Mouse (Mus musculus): ENCODE results near the gene Elk4.
A peak's percentile ranks its signal among the peaks of the same experiment; 100 is the strongest.

Gene Elk4

DNA sequence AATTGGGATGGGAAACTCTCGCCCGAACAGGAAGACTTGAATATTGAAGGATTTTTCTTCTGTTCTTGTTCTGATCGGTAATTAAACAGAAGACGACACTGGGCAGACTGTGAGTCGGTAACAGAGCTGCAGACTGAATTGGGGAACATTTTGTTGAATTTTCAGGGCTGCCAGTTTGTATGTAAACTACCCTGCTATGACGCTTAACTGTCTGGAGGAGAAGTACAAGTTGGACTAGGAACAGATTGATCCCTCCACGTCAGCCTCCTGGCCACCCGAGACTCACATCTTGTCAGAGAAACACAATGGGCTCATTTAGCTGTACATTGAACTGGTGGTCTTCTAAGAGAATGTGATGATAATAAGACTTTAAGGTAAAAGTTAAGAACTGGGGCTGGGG is 5.5 kb downstream of the Elk4 start:
- DNase-seq (ENCODE audit: extremely low spot score, low read depth, low spot score): no peak

DNA sequence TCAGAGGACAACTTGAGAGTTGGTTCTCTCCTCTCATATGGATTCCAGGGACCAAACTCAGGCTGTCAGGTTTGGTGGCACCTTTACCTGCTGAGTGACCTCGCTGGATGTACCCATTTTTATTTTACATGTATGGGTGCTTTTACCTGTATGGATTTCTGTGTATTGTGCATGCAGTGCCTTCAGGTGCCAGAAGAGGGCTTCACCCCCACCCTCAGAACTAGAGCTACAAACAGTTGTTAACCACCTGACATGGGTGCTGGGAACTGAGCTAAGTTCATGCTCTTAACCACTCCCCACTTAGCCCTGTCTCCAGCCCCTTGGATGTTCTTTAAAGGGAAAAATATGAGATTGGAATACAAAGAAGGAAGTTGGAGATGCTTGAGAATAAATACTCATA is 7.4 kb downstream of the Elk4 start:
- DNase-seq (ENCODE audit: extremely low spot score, low read depth, low spot score): no peak

DNA sequence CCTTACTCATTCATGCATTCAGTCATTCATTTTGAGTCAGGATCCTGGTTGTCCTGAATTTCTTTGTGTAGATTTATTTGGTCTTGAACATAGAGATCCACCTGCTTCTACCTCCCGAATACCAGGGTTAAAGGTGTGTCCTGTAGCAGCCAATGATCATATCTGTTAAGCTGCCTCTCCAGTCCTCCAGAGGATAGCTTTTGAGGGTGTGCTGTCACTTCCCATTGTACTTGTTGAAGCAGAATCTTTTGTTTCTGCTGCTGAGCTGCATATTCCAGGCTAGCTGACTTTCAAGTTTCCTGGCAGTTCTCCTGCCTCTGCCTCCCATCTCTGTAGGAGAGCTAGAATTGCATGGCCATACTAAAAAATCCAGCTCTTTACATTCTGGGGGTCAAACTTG is 9.3 kb downstream of the Elk4 start:
- DNase-seq (ENCODE audit: extremely low spot score, low read depth, low spot score): no peak

GRCm38 (mm10) chr1:132019876-132020275 is 12.5 kb downstream of the Elk4 start:
- DNase-seq (ENCODE audit: extremely low spot score, low read depth, low spot score): no peak

DNA sequence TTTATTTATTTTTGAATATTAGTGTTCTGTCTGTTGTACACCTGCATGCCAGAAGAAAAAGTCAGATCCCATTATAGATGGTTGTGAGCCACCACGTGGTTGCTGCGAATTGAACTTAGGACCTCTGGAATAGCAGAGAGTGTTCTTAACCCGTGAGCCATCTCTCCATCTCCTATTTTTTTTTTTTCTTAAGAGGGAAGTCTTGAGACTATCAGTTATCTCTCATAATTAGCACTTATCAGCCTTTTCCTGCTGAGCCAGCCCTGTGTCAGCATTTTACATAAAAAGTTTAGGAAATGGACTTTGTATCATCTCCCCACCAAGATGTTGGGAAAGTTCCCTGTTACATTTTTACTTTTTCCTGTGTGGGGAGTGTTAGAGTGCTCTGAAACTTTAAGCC is 14.7 kb downstream of the Elk4 start:
- no peak for DNase-seq (ENCODE audit: extremely low spot score, low read depth, low spot score)

GRCm38 (mm10) chr1:132026925-132027646 is 19.7 kb downstream of the Elk4 start:
- DNase-seq (ENCODE audit: extremely low spot score, low read depth, low spot score): no peak

GRCm38 (mm10) chr1:132027978-132028377 is 20.6 kb downstream of the Elk4 start:
- DNase-seq (ENCODE audit: extremely low spot score, low read depth, low spot score): no peak

DNA sequence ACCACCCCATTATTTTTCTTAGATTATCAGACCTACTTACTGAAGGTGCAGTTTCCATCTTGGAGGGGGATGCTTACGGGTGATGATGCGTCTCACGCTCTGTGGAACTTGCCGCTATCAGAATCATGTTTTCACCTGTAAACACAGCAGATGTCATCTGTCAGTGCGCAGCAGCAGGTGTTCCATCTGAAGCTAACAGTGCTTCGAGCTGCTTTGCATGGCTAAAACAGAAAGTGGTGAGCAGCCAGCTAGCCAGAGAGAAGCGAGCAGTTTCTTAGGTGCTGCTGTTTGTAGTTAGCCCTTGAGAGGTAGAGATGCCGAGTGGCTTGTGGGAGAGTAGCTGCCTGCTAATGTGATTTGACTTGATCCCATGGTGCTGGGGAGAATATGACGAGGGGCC is 21.0 kb downstream of the Elk4 start:
- DNase-seq (ENCODE audit: extremely low spot score, low read depth, low spot score): no peak

DNA sequence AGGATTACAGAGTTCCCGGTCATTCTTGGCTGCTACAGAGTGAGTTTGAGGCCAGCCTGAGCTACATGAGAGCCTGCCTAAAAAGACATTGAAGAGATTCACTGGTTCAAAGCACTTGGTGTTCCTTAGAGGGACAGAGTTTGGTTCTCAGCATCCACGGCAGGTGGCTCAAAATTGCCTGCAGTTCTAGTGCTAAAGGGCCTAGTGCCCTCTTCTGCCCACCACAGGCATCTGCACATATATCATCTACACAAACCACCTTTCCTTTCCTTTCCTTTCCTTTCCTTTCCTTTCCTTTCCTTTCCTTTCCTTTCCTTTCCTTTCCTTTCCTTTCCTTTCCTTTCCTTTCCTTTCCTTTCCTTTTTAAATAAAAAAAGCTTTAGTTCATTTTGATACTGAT is 23.2 kb downstream of the Elk4 start:
- no peak for DNase-seq (ENCODE audit: extremely low spot score, low read depth, low spot score)

DNA sequence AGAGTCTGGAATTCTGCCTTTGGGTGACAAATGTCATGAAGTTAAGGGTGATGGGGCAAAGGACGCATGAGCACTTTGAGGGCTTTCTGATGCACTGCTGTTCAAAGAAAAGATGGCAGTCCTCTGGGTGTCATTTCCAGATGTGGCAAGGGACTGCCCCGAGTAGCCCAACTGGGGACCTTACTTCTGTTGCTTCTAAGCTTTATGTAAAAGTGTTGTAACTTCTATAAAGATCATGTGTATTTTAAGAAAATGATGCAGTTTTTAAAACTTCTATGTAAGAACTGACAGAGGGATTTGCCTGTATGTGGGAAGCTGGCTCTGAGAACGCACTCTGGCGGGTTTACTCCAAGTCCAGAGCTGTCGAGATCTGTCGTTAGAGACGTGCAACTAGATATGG is 24.8 kb downstream of the Elk4 start:
- DNase-seq (ENCODE audit: extremely low spot score, low read depth, low spot score): no peak

DNA sequence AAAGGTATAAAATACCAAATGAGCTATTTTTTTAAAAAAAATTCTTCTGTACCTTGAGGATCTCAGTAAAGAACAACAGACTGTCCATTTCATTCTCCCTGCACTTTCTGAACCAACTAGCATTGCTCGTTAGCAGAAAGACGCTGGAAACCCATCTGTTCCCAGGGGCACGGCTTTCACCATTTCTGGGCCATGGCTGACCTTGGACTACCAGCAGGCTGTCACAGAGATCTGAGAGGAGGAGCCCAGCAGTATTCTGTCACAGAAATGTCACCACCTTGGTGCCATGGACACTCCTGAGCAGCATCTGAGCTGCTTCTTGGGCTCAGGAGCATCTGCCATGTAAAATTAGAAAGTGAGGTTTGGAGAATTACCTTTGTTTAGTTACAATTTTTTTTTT is 30.3 kb downstream of the Elk4 start:
- DNase-seq (ENCODE audit: extremely low spot score, low read depth, low spot score): no peak

DNA sequence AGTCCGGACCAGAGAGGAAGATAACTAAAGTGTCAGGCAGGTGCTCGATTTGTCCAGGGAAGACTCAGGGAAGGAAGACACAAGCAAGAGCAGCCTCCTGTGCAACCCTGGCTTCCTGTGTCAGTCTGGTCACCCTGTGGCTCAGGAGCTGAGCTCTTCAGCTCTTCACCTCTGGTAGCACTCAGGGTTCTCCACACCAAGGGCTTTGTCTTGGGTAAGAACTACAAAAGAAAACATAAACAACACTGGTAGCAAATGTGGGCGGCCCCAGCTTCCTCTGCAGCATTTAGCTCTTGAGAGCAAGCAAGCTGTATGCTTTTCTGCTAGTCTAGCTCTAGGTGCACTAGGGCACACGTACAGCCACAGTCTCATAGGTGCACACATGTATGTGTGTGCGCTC is 31.3 kb downstream of the Elk4 start:
- DNase-seq (ENCODE audit: extremely low spot score, low read depth, low spot score): no peak

- DNase-seq (ENCODE audit: extremely low spot score, low read depth, low spot score): no peak
Measured at GRCm38 (mm10) chr1:132040201-132040621, 32.8 kb downstream of the Elk4 start.

DNA sequence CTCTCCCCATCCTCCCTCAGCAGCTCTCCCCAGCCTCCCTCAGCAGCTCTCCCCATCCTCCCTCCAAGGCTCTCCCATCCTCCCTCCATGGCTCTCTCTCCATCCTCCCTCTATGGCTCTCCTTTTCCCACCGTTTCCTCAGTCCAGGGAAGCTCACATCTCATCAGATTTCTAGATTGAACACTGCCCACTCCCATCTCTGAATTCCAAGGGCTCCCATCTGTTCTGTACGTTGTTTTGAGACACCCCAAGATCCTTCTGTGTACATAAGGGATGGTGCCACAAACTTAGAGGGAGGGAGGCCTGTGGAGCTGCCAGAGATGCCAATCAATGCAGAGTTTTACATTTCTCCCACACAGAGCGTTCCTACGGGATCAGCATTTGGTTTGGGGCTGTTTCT is 36.4 kb downstream of the Elk4 start:
- no peak for DNase-seq (ENCODE audit: extremely low spot score, low read depth, low spot score)

DNA sequence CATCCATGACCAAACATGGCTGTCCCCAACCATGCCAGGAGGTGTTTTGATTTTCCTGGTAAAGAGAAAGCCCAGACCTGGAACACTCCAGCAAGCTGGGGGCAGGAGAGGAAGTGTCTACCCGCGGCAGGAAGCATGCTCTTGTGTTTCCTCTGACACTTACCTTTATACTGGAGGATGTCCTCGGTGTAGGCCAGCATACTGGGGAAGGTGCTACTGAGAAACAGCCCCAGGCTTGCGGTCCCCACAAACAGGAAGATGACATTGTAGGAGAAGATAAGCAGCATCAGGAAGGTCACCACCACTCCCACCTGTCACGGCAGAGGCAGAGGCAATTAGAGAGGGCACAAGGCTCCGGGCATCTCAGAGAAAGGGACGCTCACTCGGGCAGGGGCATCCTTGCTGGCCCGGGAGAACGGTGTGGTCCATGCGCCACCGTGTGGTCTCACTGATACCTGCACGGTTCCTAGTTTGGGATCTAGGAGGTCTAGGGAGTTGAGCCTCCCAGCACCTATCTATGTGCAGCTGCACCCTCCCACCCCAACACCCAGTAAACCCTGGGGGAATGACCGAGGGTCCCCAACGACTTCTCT is 38.8 kb downstream of the Elk4 start:
- DNase-seq (ENCODE audit: extremely low spot score, low read depth, low spot score): peak; percentile 14

GRCm38 (mm10) chr1:132051746-132052145 is 44.3 kb downstream of the Elk4 start:
- no peak for DNase-seq (ENCODE audit: extremely low spot score, low read depth, low spot score)

DNA sequence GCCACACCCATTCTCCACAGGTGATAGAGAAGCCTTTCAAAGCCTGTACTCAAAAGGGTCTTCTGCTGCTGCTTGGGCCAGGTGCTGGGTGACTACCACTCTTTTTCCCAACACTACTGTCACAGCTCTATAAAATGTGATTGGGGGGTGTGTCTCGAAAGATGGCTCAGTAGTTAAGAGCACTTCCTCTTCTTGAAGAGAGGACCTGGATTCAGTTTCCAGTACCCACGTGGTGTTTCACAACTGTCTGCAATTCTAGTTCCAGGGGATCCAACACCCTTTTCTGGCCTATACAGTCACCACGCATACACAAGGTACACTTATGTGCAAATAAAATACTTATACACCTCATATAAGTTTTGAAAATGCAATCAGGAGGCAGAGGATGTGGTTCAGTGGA is 47.0 kb downstream of the Elk4 start:
- DNase-seq (ENCODE audit: extremely low spot score, low read depth, low spot score): no peak

- DNase-seq (ENCODE audit: extremely low spot score, low read depth, low spot score): no peak
Measured at GRCm38 (mm10) chr1:132055054-132055664, 47.8 kb downstream of the Elk4 start.

DNA sequence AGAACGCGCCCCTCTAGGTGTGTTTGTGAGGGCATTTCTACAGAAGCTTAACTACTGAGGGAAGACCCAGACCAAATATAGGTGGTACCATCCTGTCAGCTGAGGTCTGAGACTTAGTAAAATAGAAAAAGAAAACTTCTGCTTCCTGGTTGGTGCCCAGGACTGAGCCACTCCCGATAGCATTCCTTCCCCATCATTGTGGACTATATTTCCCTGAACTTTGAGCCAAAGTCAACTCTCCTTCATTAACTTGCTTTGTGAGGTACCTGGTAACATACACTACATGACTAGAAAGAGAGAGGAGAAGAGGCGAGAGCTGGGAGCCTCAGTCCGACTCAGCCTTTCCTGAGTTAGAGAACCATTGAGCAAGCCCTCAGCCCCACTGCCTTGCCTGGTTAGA is 51.2 kb downstream of the Elk4 start:
- DNase-seq (ENCODE audit: extremely low spot score, low read depth, low spot score): no peak

DNA sequence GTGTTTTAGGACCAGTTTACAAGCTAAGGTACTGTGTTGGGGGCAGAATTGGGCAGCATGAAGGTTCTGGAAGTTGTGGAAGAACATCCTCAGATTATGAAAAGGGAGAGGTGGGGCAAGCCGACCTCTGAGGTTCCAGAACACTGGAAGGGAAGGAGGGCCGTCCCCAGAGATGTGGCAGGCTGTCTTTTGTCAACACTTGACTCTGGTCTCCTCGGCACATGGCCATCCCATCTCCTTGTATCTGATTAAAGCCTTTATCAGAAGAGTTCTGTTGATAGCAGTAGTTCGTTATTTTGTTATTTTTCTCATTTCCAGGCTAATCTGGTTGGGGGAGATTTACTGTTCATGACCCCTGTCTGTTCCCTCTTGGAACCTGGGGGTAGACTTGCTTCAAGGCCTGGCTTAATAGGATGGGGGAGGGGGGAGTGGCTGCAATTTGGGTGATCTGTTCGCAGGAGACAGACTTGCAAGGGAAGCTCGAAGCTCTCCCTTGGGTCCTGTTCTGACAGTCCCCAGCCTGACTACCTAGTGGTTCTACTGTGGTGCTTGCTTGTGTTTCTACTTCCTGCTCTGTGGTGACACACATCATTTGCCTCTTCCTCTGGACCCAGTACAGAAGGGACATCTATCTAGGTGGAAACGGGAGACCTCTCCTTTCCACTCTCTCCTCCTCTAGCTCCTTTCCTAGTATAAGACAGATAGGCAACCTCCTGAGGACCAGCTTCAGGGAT is 52.8 kb downstream of the Elk4 start:
- DNase-seq (ENCODE audit: extremely low spot score, low read depth, low spot score): no peak

GRCm38 (mm10) chr1:132061750-132062541 is 54.5 kb downstream of the Elk4 start:
- DNase-seq (ENCODE audit: extremely low spot score, low read depth, low spot score): no peak
